Mouse (Mus musculus) T-helper 1 cell (primary cell): Measurements from ENCODE around the gene Pcnx2.

Source experiments
- in situ Hi-C: fragments of 300-600 bp; cut with MboI, MseI; formaldehyde crosslinking; loops from one replicate; pipeline ENCODE4 v1.15.1; 2025; ENCODE audit warnings: high pct_unique_total_duplicates

The Pcnx2 gene

GRCm38 (mm10) chr8:125823719-125824118 lies 74.4 kb downstream of the Pcnx2 start:
- in situ Hi-C loops, result no loop called here

GRCm38 (mm10) chr8:125822065-125822464 lies 76.1 kb downstream of the Pcnx2 start:
- in situ Hi-C loops, result no loop called here

- in situ Hi-C loops, result no loop called here
These were observed 78.3 kb downstream of the Pcnx2 start for GRCm38 (mm10) chr8:125819797-125820196.

- in situ Hi-C loops, result no loop called here
These were observed 79.3 kb downstream of the Pcnx2 start for GRCm38 (mm10) chr8:125818796-125819195.

- in situ Hi-C loops, result no loop called here
These were observed 81.4 kb downstream of the Pcnx2 start for GRCm38 (mm10) chr8:125816742-125817141.

- in situ Hi-C loops, result no loop called here
These were observed 89.3 kb downstream of the Pcnx2 start for GRCm38 (mm10) chr8:125808826-125809225.

- in situ Hi-C loops, result no loop called here
These were observed 90.2 kb downstream of the Pcnx2 start for GRCm38 (mm10) chr8:125807905-125808310.

- in situ Hi-C loops, result no loop called here
These were observed 91.7 kb downstream of the Pcnx2 start for GRCm38 (mm10) chr8:125806459-125806858.

GRCm38 (mm10) chr8:125796970-125797369 lies 101.1 kb downstream of the Pcnx2 start:
- in situ Hi-C loops, result no loop called here

GRCm38 (mm10) chr8:125795341-125795740 lies 102.8 kb downstream of the Pcnx2 start:
- in situ Hi-C loops, result no loop called here

GRCm38 (mm10) chr8:125792816-125793455 lies 105.2 kb downstream of the Pcnx2 start:
- in situ Hi-C loops, result no loop called here

- in situ Hi-C loops, result loop anchor here (10.0 kb wide), 1 partner anchor 1302 kb away; no protein-coding TSS in a partner anchor
These were observed 111.2 kb downstream of the Pcnx2 start for GRCm38 (mm10) chr8:125786886-125787285.

GRCm38 (mm10) chr8:125782161-125782560 lies 116.0 kb downstream of the Pcnx2 start:
- in situ Hi-C loops, result loop anchor here (10.0 kb wide), 1 partner anchor 1297 kb away; no protein-coding TSS in a partner anchor

GRCm38 (mm10) chr8:125779656-125780055 lies 118.5 kb downstream of the Pcnx2 start:
- in situ Hi-C loops, result loop anchor here (10.0 kb wide), 1 partner anchor 1295 kb away; no protein-coding TSS in a partner anchor

- in situ Hi-C loops, result no loop called here
These were observed 119.2 kb downstream of the Pcnx2 start for GRCm38 (mm10) chr8:125778919-125779318.

GRCm38 (mm10) chr8:125777478-125778164 lies 120.5 kb downstream of the Pcnx2 start:
- in situ Hi-C loops, result no loop called here

- in situ Hi-C loops, result no loop called here
These were observed 121.3 kb downstream of the Pcnx2 start for GRCm38 (mm10) chr8:125776800-125777199.

- in situ Hi-C loops, result no loop called here
These were observed 121.8 kb downstream of the Pcnx2 start for GRCm38 (mm10) chr8:125776314-125776713.

GRCm38 (mm10) chr8:125775031-125775430 lies 123.1 kb downstream of the Pcnx2 start:
- in situ Hi-C loops, result no loop called here

GRCm38 (mm10) chr8:125773281-125773803 lies 124.8 kb downstream of the Pcnx2 start:
- in situ Hi-C loops, result no loop called here

- in situ Hi-C loops, result no loop called here
These were observed 125.8 kb downstream of the Pcnx2 start for GRCm38 (mm10) chr8:125772300-125772699.

GRCm38 (mm10) chr8:125768079-125768478 lies 130.0 kb downstream of the Pcnx2 start:
- in situ Hi-C loops, result no loop called here
